Mouse (Mus musculus) midbrain, embryonic 11.5 days (tissue): Measurements from ENCODE around the gene Agtrap. TPM values are rescaled to one million over a fixed set of nuclear protein-coding genes. Genes with fewer than 3 reads are reported as not detected.

Experiments
- polyA plus RNA-seq: library from polyadenylated mRNA; unstranded; fragments of >200 nt; fragmentation: Nextera tagmentation; extraction: Ambion mirVana; gene quantifications from 2 replicates; pipeline ENCODE4 v1.2.1, GENCODE M21; 2014

Agtrap gene
- polyA plus RNA-seq, 1 experiment from 2014 or later, result 11.7 TPM

Other genes with a start within 250 kb of the Agtrap start
- gene Zfp933, start 239.7 kb downstream of the Agtrap start, polyA plus RNA-seq, result 5.6 and 7.4 TPM in 2 replicates
- gene Miip, start 219.2 kb downstream of the Agtrap start, polyA plus RNA-seq, result 34.6 and 39.2 TPM in 2 replicates
- gene Fv1, start 219.1 kb downstream of the Agtrap start, polyA plus RNA-seq, result 15.2 and 15.7 TPM in 2 replicates
- 36.8 and 42.4 TPM in 2 replicates for gene Mfn2, start 183.3 kb downstream of the Agtrap start, polyA plus RNA-seq
- gene Plod1, start 151.3 kb downstream of the Agtrap start, polyA plus RNA-seq, result 24.2 and 25.8 TPM in 2 replicates
- gene 2510039O18Rik, start 147.1 kb downstream of the Agtrap start, polyA plus RNA-seq, result 14.3 and 15.3 TPM in 2 replicates
- 0.23 and 0.29 TPM in 2 replicates for gene Nppb, start 102.2 kb downstream of the Agtrap start, polyA plus RNA-seq
- gene Nppa, start 87.3 kb downstream of the Agtrap start, polyA plus RNA-seq, result 0.51 and 0.68 TPM in 2 replicates
- 19.2 and 20.2 TPM in 2 replicates for gene Clcn6, start 49.2 kb downstream of the Agtrap start, polyA plus RNA-seq
- gene Mthfr, start 49.0 kb downstream of the Agtrap start, polyA plus RNA-seq, result 17.8 and 18.9 TPM in 2 replicates
- 82.7 and 83.6 TPM in 2 replicates for gene Mad2l2, start 42.4 kb upstream of the Agtrap start, polyA plus RNA-seq
- 11.5 and 12.7 TPM in 2 replicates for gene Draxin, start 42.7 kb upstream of the Agtrap start, polyA plus RNA-seq
- 13.1 and 14.2 TPM in 2 replicates for gene Fbxo6, start 64.1 kb upstream of the Agtrap start, polyA plus RNA-seq
- 65.3 and 71.4 TPM in 2 replicates for gene Fbxo44, start 72.5 kb upstream of the Agtrap start, polyA plus RNA-seq
- 0.58 and 1.1 TPM in 2 replicates for gene Fbxo2, start 72.6 kb upstream of the Agtrap start, polyA plus RNA-seq
- gene Disp3, start 199.9 kb upstream of the Agtrap start, polyA plus RNA-seq, result 2.5 and 2.9 TPM in 2 replicates